In the genomic region with DNA sequence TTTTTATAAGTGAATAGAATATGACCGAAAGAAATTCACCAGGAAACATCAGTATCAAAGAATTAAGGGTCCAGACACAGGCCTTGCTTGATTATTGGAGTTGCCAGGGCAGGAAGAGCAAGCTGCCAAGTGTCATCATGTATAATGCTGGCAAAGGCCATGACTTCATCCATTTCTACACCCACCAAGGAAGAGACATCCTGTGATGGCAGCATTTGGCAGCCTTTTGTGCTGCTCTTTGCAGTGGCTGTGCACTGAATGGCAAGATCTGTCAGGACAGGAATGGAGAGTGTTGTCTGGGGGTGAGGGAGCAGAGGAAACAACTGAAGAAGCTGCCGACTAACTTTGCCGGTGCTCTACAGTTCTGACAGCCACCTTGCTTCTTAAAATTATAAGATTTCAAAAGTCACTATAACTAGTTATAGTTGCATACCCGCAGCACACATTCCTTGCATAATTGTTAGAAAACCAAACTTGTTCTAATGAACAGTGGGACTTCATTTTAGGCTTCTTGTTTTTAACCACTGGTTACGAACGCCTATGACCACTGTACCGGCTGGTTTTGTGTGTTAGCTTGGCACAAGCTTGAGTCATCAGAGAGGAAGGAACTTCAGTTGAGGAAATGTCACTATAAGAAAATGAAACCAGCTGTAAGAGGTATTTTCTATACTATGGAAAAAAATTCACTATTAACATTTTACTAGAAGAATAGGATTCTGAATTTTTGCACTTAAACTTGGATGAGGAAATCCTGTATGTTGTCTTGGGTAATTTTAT, we compare ENCODE assay signal across 22 mouse cellular contexts.
DNase-seq lines count a peak whose midpoint lies in the region; ATAC-seq and TF ChIP-seq lines count a peak whose summit lies in the region.
"Had no signal": no experiment of that assay in that cellular context is flagged by ENCODE, and none has a peak within 500 bp of the region (broad histone marks: within the 10 kb centered on the region; RNA-seq: fewer than 3 reads in every experiment).

No protein-coding gene starts in this region.

- DNase-seq in kidney, adult 2 months: peak; percentile 2
- peak; percentile 10 for DNase-seq in 416B (ENCODE audit: low read depth)
- peak; percentile 71 for DNase-seq in Muller cell, postnatal 12 days (ENCODE audit: inconsistent ontology term)
- DNase-seq in cerebellum, postnatal 14 days: peak; percentile 37 to 43
- no peak for DNase-seq in gastrocnemius, postnatal 10 days
- DNase-seq: adrenal gland, postnatal 25 days; embryo, embryonic 11 days; gastrocnemius, adult 2 months; kidney, adult 8-10 months; kidney, postnatal 36 days; liver; lung, postnatal 4 days; thymus, adult 18-20 months; thymus, postnatal 4 days had no signal

- H3K36me3 ChIP-seq in kidney, adult 2 months (ENCODE audit: control insufficient read depth, insufficient read depth, low read length): no peaks in the 10 kb centered on the region
- H3K36me3 ChIP-seq in kidney, embryonic 15.5 days: no peaks in the 10 kb centered on the region
- H3K36me3 ChIP-seq: hindbrain, embryonic 13.5 days; liver, embryonic 15.5 days; lung, embryonic 15.5 days had no signal

- H3K27ac ChIP-seq in kidney, adult 2 months (ENCODE audit: insufficient read depth, low read depth, low read length): no peak overlapping the region
- H3K27ac ChIP-seq in kidney, embryonic 15.5 days: no peak overlapping the region
- H3K27ac ChIP-seq: forebrain, embryonic 13.5 days; gastrocnemius, adult 2 months; hindbrain, embryonic 13.5 days; left cerebral cortex, adult 2 months; liver, embryonic 15.5 days; lung, embryonic 15.5 days had no signal

- no peaks in the 10 kb centered on the region for H3K27me3 ChIP-seq in kidney, adult 2 months (replicated peaks; ENCODE audit: control insufficient read depth, insufficient read depth, low read length)
- H3K27me3 ChIP-seq in kidney, embryonic 15.5 days: no peaks in the 10 kb centered on the region
- H3K27me3 ChIP-seq: forebrain, embryonic 13.5 days; hindbrain, embryonic 13.5 days; liver, embryonic 15.5 days; lung, embryonic 15.5 days had no signal

- H3K4me3 ChIP-seq in kidney, adult 2 months (ENCODE audit: insufficient read depth, low read depth, low read length): no peak overlapping the region
- no peak overlapping the region for H3K4me3 ChIP-seq in kidney, embryonic 15.5 days (replicated peaks)
- H3K4me3 ChIP-seq: forebrain, embryonic 13.5 days; gastrocnemius, adult 2 months; hindbrain, embryonic 13.5 days; left cerebral cortex, adult 2 months; liver, embryonic 15.5 days; lung, embryonic 15.5 days had no signal

- WGBS in kidney, adult 2 months: 68% methylated on average over 7 of the region's 7 CpGs
- WGBS in kidney, embryonic 15.5 days: 87% methylated on average over 7 of the region's 7 CpGs

- no peak for TF ChIP-seq POLR2A in kidney, adult 2 months (IDR thresholded peaks at IDR 0.05; ENCODE audit: low read depth, low read length)

- no peak for ATAC-seq in kidney, embryonic 15.5 days (replicated peaks; ENCODE audit: low FRiP score)
- no peak for ATAC-seq in granulocyte monocyte progenitor cell, adult 5-6 weeks (replicated peaks; ENCODE audit: poor library complexity, severe bottlenecking)
- ATAC-seq: forebrain, embryonic 13.5 days had no signal

- H3K9me3 ChIP-seq in kidney, embryonic 15.5 days (replicated peaks): no peaks in the 10 kb centered on the region
- H3K9me3 ChIP-seq: forebrain, embryonic 13.5 days; hindbrain, embryonic 13.5 days; liver, embryonic 15.5 days; lung, embryonic 15.5 days had no signal

- H3K4me2 ChIP-seq in kidney, embryonic 15.5 days: no peak overlapping the region
- H3K4me2 ChIP-seq: forebrain, embryonic 13.5 days; heart, embryonic 11.5 days; hindbrain, embryonic 13.5 days; liver, embryonic 15.5 days; lung, embryonic 15.5 days had no signal

- H3K4me1 ChIP-seq in kidney, adult 2 months (ENCODE audit: control insufficient read depth, insufficient read depth, low read length): no peaks in the 10 kb centered on the region
- no peaks in the 10 kb centered on the region for H3K4me1 ChIP-seq in kidney, embryonic 15.5 days
- H3K4me1 ChIP-seq: forebrain, embryonic 13.5 days; hindbrain, embryonic 13.5 days; liver, embryonic 15.5 days; lung, embryonic 15.5 days had no signal

- no peak for TF ChIP-seq CTCF in kidney, adult 2 months (conservative IDR thresholded peaks at IDR 0.05; ENCODE audit: insufficient read depth, insufficient read length, low read depth, low read length)

- no peak overlapping the region for H3K9ac ChIP-seq in kidney, embryonic 15.5 days
- H3K9ac ChIP-seq: forebrain, embryonic 13.5 days; hindbrain, embryonic 13.5 days; liver, embryonic 15.5 days; lung, embryonic 15.5 days had no signal
